Mouse (Mus musculus): Measurements from ENCODE around the gene Btg2.

DNA sequence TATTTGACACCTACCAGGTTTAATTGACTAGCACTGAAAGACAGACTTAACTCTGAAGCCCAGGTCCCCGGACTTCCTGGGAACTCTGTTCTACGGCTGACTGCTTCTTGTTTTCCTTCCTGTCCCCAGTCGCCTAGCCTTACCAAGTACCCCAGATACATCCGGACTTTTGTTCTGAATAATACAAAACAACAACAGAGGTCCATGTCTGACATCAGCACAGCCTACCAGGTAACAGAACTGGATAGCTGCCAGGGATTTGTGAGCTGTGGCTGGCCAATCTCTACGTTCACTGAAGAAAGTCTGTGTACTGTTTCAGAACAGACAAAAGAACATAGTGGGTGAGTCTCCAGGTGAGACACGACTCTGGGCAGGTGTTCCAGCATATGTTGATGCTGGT, 20.1 kb downstream of the Btg2 start:
- TF ChIP-seq TAL1 (IDR thresholded peaks at IDR 0.05; ENCODE audit: low read length) = no peak
- no peak for TF ChIP-seq GATA1 (IDR thresholded peaks at IDR 0.05; ENCODE audit: low read length)
